Mouse (Mus musculus): ENCODE measurements at regions not wholly inside any gene's neighbourhood (a gene's known extent, or its start where the extent isn't known, plus 50 kb on each side); places are given as distances from the start of the nearest gene placed in this dataset.

- ATAC-seq: no peak
- H3K27ac ChIP-seq (ENCODE audit: low read depth, low read length): no peak overlapping the region
- WGBS: 92% methylated on average over 1 of the region's 1 CpGs
Observed at GRCm38 (mm10) chr9:79140970-79141369, 525.6 kb downstream of the Cd109 start.

DNA sequence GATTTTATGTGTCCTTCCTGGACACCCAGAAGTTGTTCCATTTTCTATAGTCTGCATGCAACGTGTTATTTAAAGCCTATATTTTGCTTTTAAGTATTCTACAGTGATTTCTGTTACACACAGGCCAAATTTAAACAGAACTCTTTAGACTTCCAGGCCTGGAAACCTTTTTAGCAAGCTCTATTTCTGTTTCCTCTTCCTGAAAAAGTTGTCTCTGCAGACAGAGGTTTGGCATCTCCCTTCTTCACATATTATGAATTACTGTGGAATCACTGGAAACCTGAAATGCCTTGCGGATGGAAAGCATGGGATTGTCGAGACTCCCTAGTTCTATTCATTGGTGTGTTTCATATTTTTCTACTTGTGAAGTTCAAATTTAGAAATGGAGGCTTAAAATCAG, 530.7 kb downstream of the Cd109 start:
- Histone ChIP-seq H3K36me3 (ENCODE audit: control insufficient read depth, insufficient read depth, low read length) (no peaks in the 10 kb centered on the region), H3K27me3 (replicated peaks; ENCODE audit: control insufficient read depth, insufficient read depth, low read length) (no peaks in the 10 kb centered on the region), H3K4me1 (ENCODE audit: control insufficient read depth, insufficient read depth, low read length) (no peaks in the 10 kb centered on the region), H3K4me2 (ENCODE audit: low read length) (no peak overlapping the region), H3K27ac (ENCODE audit: low read depth, low read length) (no peak overlapping the region), H3K9ac (ENCODE audit: low read length) (no peak overlapping the region), H3K9me3 (replicated peaks; ENCODE audit: control insufficient read depth, low read length) (no peaks in the 10 kb centered on the region), H3K4me3 (ENCODE audit: low read depth, low read length) (no peak overlapping the region)
- 80% methylated on average over 3 of the region's 3 CpGs for WGBS
- DNase-seq (ENCODE audit: low spot score): no peak
- ATAC-seq: no peak

More at GRCm38 (mm10) chr9:79140970-79141369, 525.6 kb downstream of the Cd109 start:
- H3K27me3 ChIP-seq (replicated peaks; ENCODE audit: control insufficient read depth, insufficient read depth, low read length): no peaks in the 10 kb centered on the region
- H3K9me3 ChIP-seq (replicated peaks; ENCODE audit: control insufficient read depth, low read length): no peaks in the 10 kb centered on the region
- no peak for DNase-seq (ENCODE audit: low spot score)
- H3K4me1 ChIP-seq (ENCODE audit: control insufficient read depth, insufficient read depth, low read length): no peaks in the 10 kb centered on the region
- H3K4me3 ChIP-seq (ENCODE audit: low read depth, low read length): no peak overlapping the region
- H3K36me3 ChIP-seq (ENCODE audit: control insufficient read depth, insufficient read depth, low read length): no peaks in the 10 kb centered on the region
- no peak overlapping the region for H3K9ac ChIP-seq (ENCODE audit: low read length)
- H3K4me2 ChIP-seq (ENCODE audit: low read length): no peak overlapping the region

GRCm38 (mm10) chr9:79165596-79165995, 550.2 kb downstream of the Cd109 start:
- no peak overlapping the region for H3K4me3 ChIP-seq (ENCODE audit: low read depth, low read length)
- no peaks in the 10 kb centered on the region for H3K36me3 ChIP-seq (ENCODE audit: control insufficient read depth, insufficient read depth, low read length)
- no peaks in the 10 kb centered on the region for H3K27me3 ChIP-seq (replicated peaks; ENCODE audit: control insufficient read depth, insufficient read depth, low read length)
- no peaks in the 10 kb centered on the region for H3K9me3 ChIP-seq (replicated peaks; ENCODE audit: control insufficient read depth, low read length)
- DNase-seq (ENCODE audit: low spot score) (no peak), ATAC-seq (no peak)
- H3K4me1 ChIP-seq (ENCODE audit: control insufficient read depth, insufficient read depth, low read length): no peaks in the 10 kb centered on the region
- H3K9ac ChIP-seq (ENCODE audit: low read length): no peak overlapping the region
- no peak overlapping the region for H3K4me2 ChIP-seq (ENCODE audit: low read length)
- H3K27ac ChIP-seq (ENCODE audit: low read depth, low read length): no peak overlapping the region
- WGBS: 64% methylated on average over 2 of the region's 2 CpGs

GRCm38 (mm10) chr9:79173036-79173435, 545.6 kb downstream of the Col12a1 start:
- Histone ChIP-seq H3K4me3 (ENCODE audit: low read depth, low read length) (no peak overlapping the region), H3K36me3 (ENCODE audit: control insufficient read depth, insufficient read depth, low read length) (no peaks in the 10 kb centered on the region), H3K4me2 (ENCODE audit: low read length) (no peak overlapping the region), H3K9me3 (replicated peaks; ENCODE audit: control insufficient read depth, low read length) (no peaks in the 10 kb centered on the region), H3K27me3 (replicated peaks; ENCODE audit: control insufficient read depth, insufficient read depth, low read length) (no peaks in the 10 kb centered on the region), H3K27ac (ENCODE audit: low read depth, low read length) (no peak overlapping the region), H3K4me1 (ENCODE audit: control insufficient read depth, insufficient read depth, low read length) (no peaks in the 10 kb centered on the region), H3K9ac (ENCODE audit: low read length) (no peak overlapping the region)
- no peak for DNase-seq (ENCODE audit: low spot score)
- no peak for ATAC-seq

DNA sequence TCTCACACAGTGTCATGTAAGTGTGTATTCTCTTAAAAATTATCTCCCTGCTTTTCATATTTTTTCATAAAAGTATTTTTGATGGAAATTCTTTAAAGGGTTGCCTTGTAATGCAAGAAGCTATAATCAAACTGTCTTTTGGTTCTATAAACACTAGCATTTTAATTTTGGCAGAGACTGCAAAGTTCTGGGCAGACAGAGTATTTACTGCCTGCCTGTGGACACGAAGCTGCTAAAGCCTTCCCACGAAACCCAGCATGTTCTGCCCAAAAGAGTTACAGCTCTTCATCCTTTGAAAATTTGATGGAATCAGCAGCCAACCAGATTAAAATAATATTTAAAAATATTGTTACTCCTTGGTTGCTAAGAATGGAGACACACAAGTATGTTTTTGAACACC, 538.7 kb downstream of the Col12a1 start:
- Histone ChIP-seq H3K4me2 (ENCODE audit: low read length) (no peak overlapping the region), H3K9ac (ENCODE audit: low read length) (no peak overlapping the region), H3K27me3 (replicated peaks; ENCODE audit: control insufficient read depth, insufficient read depth, low read length) (no peaks in the 10 kb centered on the region), H3K4me3 (ENCODE audit: low read depth, low read length) (no peak overlapping the region), H3K9me3 (replicated peaks; ENCODE audit: control insufficient read depth, low read length) (no peaks in the 10 kb centered on the region), H3K4me1 (ENCODE audit: control insufficient read depth, insufficient read depth, low read length) (no peaks in the 10 kb centered on the region), H3K27ac (ENCODE audit: low read depth, low read length) (no peak overlapping the region), H3K36me3 (ENCODE audit: control insufficient read depth, insufficient read depth, low read length) (no peaks in the 10 kb centered on the region)
- DNase-seq (ENCODE audit: low spot score) (no peak), ATAC-seq (no peak)
- WGBS: 84% methylated on average over 2 of the region's 2 CpGs

DNA sequence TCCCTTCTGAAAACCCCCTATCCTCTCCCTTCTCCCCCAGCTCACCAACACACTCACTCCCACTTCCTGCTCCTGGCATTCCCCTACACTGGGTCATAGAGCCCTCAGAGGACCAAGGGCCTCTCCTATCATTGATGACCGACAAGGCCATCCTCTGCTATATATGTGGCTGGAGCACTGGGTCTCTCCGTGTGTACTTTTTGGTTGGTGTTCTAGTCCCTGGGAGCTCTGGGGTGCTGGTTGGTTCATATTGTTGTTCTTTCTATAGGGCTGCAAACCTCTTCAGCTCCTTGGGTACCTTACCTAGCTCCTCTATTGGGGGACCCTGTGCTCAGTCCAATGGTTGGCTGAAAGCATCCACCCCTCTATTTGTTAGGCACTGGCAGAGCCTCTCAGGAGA, 523.2 kb downstream of the Col12a1 start:
- Histone ChIP-seq H3K27ac (ENCODE audit: low read depth, low read length) (no peak overlapping the region), H3K4me1 (ENCODE audit: control insufficient read depth, insufficient read depth, low read length) (no peaks in the 10 kb centered on the region), H3K4me3 (ENCODE audit: low read depth, low read length) (no peak overlapping the region), H3K27me3 (replicated peaks; ENCODE audit: control insufficient read depth, insufficient read depth, low read length) (no peaks in the 10 kb centered on the region), H3K36me3 (ENCODE audit: control insufficient read depth, insufficient read depth, low read length) (no peaks in the 10 kb centered on the region), H3K9ac (ENCODE audit: low read length) (no peak overlapping the region), H3K4me2 (ENCODE audit: low read length) (no peak overlapping the region), H3K9me3 (replicated peaks; ENCODE audit: control insufficient read depth, low read length) (no peaks in the 10 kb centered on the region)
- WGBS: 95% methylated on average over 2 of the region's 2 CpGs
- DNase-seq (ENCODE audit: low spot score) (no peak), ATAC-seq (no peak)

- H3K36me3 ChIP-seq (ENCODE audit: control insufficient read depth, insufficient read depth, low read length): no peaks in the 10 kb centered on the region
- no peaks in the 10 kb centered on the region for H3K9me3 ChIP-seq (replicated peaks; ENCODE audit: control insufficient read depth, low read length)
- 82% methylated on average over 3 of the region's 3 CpGs for WGBS
- H3K4me2 ChIP-seq (ENCODE audit: low read length): no peak overlapping the region
- no peaks in the 10 kb centered on the region for H3K27me3 ChIP-seq (replicated peaks; ENCODE audit: control insufficient read depth, insufficient read depth, low read length)
- ATAC-seq: no peak
- no peak for DNase-seq (ENCODE audit: low spot score)
- no peaks in the 10 kb centered on the region for H3K4me1 ChIP-seq (ENCODE audit: control insufficient read depth, insufficient read depth, low read length)
- H3K27ac ChIP-seq (ENCODE audit: low read depth, low read length): no peak overlapping the region
- H3K9ac ChIP-seq (ENCODE audit: low read length): no peak overlapping the region
- no peak overlapping the region for H3K4me3 ChIP-seq (ENCODE audit: low read depth, low read length)
Observed at GRCm38 (mm10) chr9:79201755-79202154, 516.9 kb downstream of the Col12a1 start.

- Histone ChIP-seq H3K9me3 (replicated peaks; ENCODE audit: control insufficient read depth, low read length) (no peaks in the 10 kb centered on the region), H3K27me3 (replicated peaks; ENCODE audit: control insufficient read depth, insufficient read depth, low read length) (no peaks in the 10 kb centered on the region), H3K36me3 (ENCODE audit: control insufficient read depth, insufficient read depth, low read length) (no peaks in the 10 kb centered on the region), H3K4me2 (ENCODE audit: low read length) (no peak overlapping the region), H3K9ac (ENCODE audit: low read length) (no peak overlapping the region), H3K27ac (ENCODE audit: low read depth, low read length) (no peak overlapping the region), H3K4me1 (ENCODE audit: control insufficient read depth, insufficient read depth, low read length) (no peaks in the 10 kb centered on the region), H3K4me3 (ENCODE audit: low read depth, low read length) (no peak overlapping the region)
- 66% methylated on average over 6 of the region's 6 CpGs for WGBS
- DNase-seq (ENCODE audit: low spot score): peak; percentile 4
- no peak for ATAC-seq
Observed at GRCm38 (mm10) chr9:79213364-79213763, 505.3 kb downstream of the Col12a1 start.

DNA sequence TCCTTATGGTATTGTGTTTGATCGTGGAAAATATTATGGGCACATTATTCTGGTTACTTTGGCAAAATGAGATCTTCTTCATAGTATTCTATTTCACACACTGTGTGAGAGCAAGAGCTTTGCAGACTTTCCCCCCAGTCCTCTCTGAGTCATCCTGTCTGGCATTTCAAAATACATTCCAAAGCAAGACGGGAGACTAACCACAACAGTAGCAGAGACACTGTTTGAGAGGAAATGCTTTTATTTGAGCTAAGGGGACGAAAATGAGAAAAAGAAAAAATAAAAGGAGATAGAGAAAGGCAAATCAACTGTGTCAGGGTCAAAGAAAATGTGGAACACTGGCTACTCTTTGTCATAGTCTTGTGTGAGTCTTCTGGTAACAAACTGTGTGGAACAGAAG, 502.6 kb downstream of the Col12a1 start:
- no peak for ATAC-seq
- H3K4me3 ChIP-seq (ENCODE audit: low read depth, low read length): no peak overlapping the region
- WGBS: 71% methylated on average over 3 of the region's 3 CpGs

DNA sequence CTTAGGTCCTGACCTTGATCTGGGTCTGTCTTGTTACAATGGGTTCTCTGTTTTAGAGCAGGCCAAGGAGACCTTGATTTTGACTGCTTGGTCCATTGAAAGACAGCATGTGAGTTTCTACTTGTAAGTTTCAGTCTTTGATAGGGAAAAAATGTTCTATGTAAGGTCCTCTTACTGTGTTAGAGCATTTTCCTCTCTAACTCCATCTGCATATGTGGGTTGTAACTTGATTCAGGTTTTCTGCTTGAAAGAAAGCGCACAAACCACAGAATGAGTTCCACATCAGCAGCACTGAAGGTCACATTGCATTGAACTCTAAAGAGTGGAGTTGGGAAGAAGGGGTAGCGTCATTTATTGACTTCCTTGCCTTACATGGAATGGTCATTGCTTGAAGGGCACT, 502.2 kb downstream of the Col12a1 start:
- no peaks in the 10 kb centered on the region for H3K36me3 ChIP-seq (ENCODE audit: control insufficient read depth, insufficient read depth, low read length)
- H3K9ac ChIP-seq (ENCODE audit: low read length): no peak overlapping the region
- H3K4me2 ChIP-seq (ENCODE audit: low read length): no peak overlapping the region
- no peak for DNase-seq (ENCODE audit: low spot score)
- 89% methylated on average over 2 of the region's 2 CpGs for WGBS
- no peaks in the 10 kb centered on the region for H3K27me3 ChIP-seq (replicated peaks; ENCODE audit: control insufficient read depth, insufficient read depth, low read length)
- ATAC-seq: no peak
- no peak overlapping the region for H3K27ac ChIP-seq (ENCODE audit: low read depth, low read length)
- no peaks in the 10 kb centered on the region for H3K9me3 ChIP-seq (replicated peaks; ENCODE audit: control insufficient read depth, low read length)
- H3K4me1 ChIP-seq (ENCODE audit: control insufficient read depth, insufficient read depth, low read length): no peaks in the 10 kb centered on the region
- no peak overlapping the region for H3K4me3 ChIP-seq (ENCODE audit: low read depth, low read length)

More for the DNA sequence above, 502.6 kb downstream of the Col12a1 start:
- no peak for DNase-seq (ENCODE audit: low spot score)
- Histone ChIP-seq H3K27me3 (replicated peaks; ENCODE audit: control insufficient read depth, insufficient read depth, low read length) (no peaks in the 10 kb centered on the region), H3K4me2 (ENCODE audit: low read length) (no peak overlapping the region), H3K27ac (ENCODE audit: low read depth, low read length) (no peak overlapping the region), H3K36me3 (ENCODE audit: control insufficient read depth, insufficient read depth, low read length) (no peaks in the 10 kb centered on the region), H3K9me3 (replicated peaks; ENCODE audit: control insufficient read depth, low read length) (no peaks in the 10 kb centered on the region), H3K4me1 (ENCODE audit: control insufficient read depth, insufficient read depth, low read length) (no peaks in the 10 kb centered on the region), H3K9ac (ENCODE audit: low read length) (no peak overlapping the region)

Measured in forebrain, embryonic 14.5 days (tissue).